Mouse (Mus musculus) E14TG2a.4 (cell line): ENCODE results near the gene Slc1a7.
A peak's percentile ranks its signal among the peaks of the same experiment; 100 is the strongest.

Source experiments
- H3K27me3 ChIP-seq: 2 replicates; pipeline ENCODE4 v1.6.1; 2014; ENCODE audit warnings: low read length, control low read depth; ENCODE audit not compliant: insufficient read depth
- H3K36me3 ChIP-seq: 2 replicates; pipeline ENCODE4 v1.6.1; 2014; ENCODE audit warnings: low read length, control low read depth; ENCODE audit not compliant: insufficient read depth
- H3K4me1 ChIP-seq: replicated peaks from 2 replicates; pipeline ENCODE4 v1.6.1; 2014; ENCODE audit warnings: low read depth, low read length, control low read depth
- H3K4me3 ChIP-seq: replicated peaks from 2 replicates; pipeline ENCODE4 v1.5.1; 2014; ENCODE audit warnings: mild to moderate bottlenecking, low read length
- H3K9me3 ChIP-seq: 2 replicates; pipeline ENCODE4 v1.6.1; 2014; ENCODE audit warnings: low read length, control low read depth
- CTCF ChIP-seq: conservative IDR thresholded peaks from 2 replicates; pipeline ENCODE4 v1.5.1; 2014; ENCODE audit warnings: low read length
- NANOG ChIP-seq: IDR thresholded peaks from 2 replicates; pipeline ENCODE4 v1.6.1; 2014; ENCODE audit warnings: borderline replicate concordance, low read length, mixed read lengths
- POU5F1 ChIP-seq: IDR thresholded peaks from 2 replicates; pipeline ENCODE4 v1.6.1; 2014; ENCODE audit warnings: low read length, borderline replicate concordance

Gene Slc1a7

DNA sequence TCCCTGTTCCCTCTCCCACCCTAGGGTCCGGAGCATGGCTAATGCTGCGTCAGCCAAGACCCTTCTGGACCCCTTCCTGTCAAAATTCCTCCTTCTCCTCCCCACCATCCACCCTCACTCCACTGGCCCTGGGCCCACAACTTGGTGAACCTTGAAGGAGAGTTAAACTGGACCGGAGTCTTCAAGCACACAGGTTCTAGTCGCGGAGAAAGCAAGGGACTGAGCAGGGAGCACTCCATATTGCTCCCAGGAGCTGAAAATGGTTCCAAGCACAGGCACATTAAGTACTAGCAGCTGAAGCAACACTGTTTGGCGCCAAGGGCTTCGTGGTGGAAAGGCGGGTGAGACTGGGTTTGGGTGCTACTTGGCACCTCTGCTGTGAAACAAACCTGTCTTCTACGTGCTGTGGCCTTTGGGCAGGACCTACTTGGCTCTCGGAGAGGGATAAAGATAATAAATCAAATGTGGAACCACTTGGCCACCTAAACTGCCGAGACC is 64.3 kb downstream of the Slc1a7 start:
- H3K4me1 ChIP-seq = peaks cover 21% of the 10 kb centered on the region
- peaks cover 78% of the 10 kb centered on the region for H3K27me3 ChIP-seq
- H3K36me3 ChIP-seq = no peaks in the 10 kb centered on the region
- no peaks in the 10 kb centered on the region for H3K9me3 ChIP-seq
- peak overlapping the region; percentile 84 for H3K4me3 ChIP-seq
- TF ChIP-seq NANOG (no peak), POU5F1 (no peak), CTCF (no peak)

DNA sequence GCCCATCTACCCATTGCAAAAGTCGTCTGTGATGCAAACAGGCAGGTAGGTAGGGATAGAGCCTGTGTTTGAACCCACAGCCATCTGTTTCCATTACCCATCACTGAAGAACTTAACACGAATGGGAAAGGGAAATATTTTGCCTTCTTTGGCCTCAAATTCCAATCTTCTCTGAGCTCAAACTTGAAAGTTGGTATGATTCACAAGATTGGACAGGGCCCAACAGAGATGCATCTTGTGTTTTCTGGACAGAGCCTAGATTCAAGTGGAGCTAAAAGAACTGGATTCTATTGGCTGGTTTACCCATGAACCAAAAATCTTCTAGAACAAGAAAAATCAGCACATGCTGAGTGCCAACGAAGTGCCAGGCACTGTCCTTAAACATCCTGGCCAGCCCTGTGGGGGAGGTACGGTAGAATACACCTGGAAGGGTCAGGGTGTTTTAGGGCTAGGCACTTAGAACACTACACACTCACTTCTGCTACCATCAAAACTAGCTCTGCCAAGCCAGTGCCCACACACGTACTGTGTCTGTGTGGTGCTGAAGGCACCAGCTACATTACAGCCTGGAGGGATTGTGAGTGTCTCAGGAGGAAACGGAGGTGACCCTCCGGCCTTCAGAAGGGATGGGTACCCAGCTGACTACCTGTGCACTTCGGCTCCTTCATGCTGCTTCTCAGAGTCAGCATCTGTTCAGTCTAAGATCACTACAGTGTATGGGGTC is 65.1 kb downstream of the Slc1a7 start:
- TF ChIP-seq CTCF (no peak), POU5F1 (no peak), NANOG (no peak)
- no peak overlapping the region; the same call in 1 of the 2 replicates for H3K4me3 ChIP-seq
- H3K4me1 ChIP-seq = peaks cover 21% of the 10 kb centered on the region
- H3K9me3 ChIP-seq = no peaks in the 10 kb centered on the region
- peaks cover 70% of the 10 kb centered on the region for H3K27me3 ChIP-seq
- H3K36me3 ChIP-seq = no peaks in the 10 kb centered on the region

DNA sequence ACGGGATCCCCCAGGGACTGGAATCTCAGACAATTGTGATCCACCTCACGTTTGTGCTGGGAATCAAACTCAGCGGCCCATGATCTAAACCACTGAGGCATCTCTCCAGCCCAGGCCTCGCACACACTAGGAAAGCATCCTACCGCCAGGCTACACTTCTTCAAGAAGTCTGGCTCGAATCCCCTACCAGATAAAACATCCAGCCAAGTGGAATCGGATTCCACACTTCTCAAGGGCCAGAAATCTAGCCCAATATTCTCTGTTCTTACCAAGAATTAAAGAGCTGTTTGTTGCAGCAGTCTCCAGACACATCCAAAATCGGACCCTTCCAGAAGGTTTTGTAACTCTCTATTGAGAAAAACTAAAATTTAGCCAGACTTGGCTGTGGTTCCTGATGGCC is 68.9 kb downstream of the Slc1a7 start:
- Histone ChIP-seq H3K4me3 (no peak overlapping the region), H3K36me3 (peaks cover 1% of the 10 kb centered on the region; the same call in 1 of the 2 replicates), H3K27me3 (peaks cover 33% of the 10 kb centered on the region), H3K4me1 (peaks cover 10% of the 10 kb centered on the region), H3K9me3 (no peaks in the 10 kb centered on the region)
- TF ChIP-seq NANOG (no peak), POU5F1 (no peak), CTCF (no peak)

DNA sequence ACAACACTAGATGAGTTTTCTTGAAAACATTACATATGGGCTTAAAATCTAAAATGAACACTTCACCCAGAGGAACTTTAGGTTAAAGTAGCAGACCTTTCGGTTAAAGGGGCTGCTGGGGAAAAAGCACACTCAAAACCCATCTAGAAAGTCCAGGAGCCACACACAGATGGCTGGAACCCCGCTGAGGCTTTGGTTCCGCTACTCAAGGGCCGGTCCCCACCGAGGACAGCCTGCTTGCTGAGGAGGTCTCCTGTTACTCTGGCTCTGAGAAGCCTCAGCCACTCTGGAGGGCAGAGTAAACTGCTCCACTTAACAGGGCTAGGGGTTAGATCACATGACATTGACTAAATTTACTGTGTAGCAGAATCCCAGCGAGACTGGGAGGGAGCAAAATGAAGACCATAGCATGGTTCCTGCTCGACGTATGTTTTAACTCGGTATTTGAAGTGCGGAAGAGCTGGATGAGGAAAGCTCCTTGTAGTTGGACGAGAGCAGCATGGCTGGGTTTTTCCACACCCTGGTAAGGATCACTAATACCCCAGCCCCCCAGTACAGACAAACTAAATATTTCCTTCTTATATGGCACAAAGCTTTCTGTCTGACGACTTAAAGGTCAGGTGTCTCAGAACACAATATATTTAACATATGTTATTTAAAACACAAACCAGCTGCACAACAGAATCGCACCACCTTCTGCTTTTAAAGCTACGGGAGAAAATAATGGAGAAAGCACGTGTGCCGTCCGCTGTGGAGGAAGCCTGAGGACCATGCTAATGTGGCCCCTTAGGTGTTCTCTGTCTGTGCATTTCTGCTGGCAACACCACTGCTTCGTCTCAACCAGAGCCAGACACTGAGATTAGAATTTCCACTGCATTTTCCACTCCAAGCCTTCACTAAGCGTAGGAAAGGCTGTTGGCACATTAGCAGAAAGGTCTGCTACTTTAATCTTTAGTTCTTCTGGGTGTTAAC is 77.3 kb downstream of the Slc1a7 start:
- H3K36me3 ChIP-seq = peaks cover 60% of the 10 kb centered on the region
- H3K4me3 ChIP-seq = no peak overlapping the region
- TF ChIP-seq CTCF (no peak), POU5F1 (no peak)
- no peaks in the 10 kb centered on the region for H3K9me3 ChIP-seq
- no peaks in the 10 kb centered on the region for H3K27me3 ChIP-seq
- H3K4me1 ChIP-seq = peaks cover 5% of the 10 kb centered on the region; the same call in 1 of the 2 replicates

DNA sequence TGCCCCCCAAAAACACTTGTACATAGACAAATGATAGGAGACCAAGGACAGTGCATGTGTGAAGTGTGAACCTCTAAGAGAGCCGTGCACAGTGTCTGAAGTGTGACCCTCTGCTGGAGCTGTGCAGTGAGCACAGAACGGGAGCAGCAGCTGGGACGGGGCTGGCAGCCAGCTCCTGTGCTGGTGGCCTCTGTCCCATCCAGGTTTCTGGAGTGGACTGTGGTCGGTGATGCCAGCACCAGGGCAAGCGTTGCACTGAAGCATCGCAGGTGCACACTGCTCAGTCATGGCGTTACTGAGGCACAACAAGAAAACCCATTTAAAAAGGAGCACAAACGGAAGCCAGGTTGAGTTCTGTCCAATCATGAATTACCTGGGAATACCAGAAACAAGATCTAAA is 78.0 kb downstream of the Slc1a7 start:
- Histone ChIP-seq H3K27me3 (no peaks in the 10 kb centered on the region), H3K9me3 (no peaks in the 10 kb centered on the region), H3K36me3 (peaks cover 65% of the 10 kb centered on the region), H3K4me1 (peaks cover 5% of the 10 kb centered on the region; the same call in 1 of the 2 replicates), H3K4me3 (no peak overlapping the region)
- TF ChIP-seq NANOG (no peak), POU5F1 (no peak), CTCF (no peak)

DNA sequence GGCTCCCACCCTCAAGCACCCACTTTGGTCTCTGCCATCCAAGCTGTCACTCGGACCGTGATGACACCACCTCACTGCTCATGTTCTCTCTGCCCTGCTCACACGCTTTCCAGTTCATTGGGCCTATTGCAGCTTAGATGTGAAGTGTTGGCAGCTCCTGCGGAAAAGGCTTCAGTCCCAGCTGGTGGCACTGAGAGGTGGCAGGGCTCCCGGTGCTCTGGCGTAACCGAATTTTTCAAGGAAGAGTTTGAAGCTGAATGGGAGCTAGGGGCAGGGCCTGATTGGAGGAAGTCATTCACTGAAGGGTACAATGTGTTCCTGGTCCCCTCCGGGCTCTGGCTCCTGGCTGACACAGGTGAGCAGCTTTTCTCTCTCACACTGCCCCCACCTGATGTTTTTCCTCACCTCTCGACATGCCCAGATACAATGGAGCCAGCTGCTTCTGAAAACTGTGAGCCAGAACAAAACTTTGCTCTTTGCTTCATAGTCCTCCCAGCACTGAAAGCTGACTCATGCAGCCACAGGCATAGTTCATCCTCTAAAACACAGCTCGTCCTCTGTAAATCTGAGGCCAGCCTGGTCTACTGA is 83.6 kb downstream of the Slc1a7 start:
- peaks cover 3% of the 10 kb centered on the region; the same call in 1 of the 2 replicates for H3K4me1 ChIP-seq
- H3K27me3 ChIP-seq = no peaks in the 10 kb centered on the region
- TF ChIP-seq CTCF (no peak), NANOG (no peak), POU5F1 (no peak)
- no peaks in the 10 kb centered on the region for H3K9me3 ChIP-seq
- H3K4me3 ChIP-seq = no peak overlapping the region
- H3K36me3 ChIP-seq = peaks cover 82% of the 10 kb centered on the region

DNA sequence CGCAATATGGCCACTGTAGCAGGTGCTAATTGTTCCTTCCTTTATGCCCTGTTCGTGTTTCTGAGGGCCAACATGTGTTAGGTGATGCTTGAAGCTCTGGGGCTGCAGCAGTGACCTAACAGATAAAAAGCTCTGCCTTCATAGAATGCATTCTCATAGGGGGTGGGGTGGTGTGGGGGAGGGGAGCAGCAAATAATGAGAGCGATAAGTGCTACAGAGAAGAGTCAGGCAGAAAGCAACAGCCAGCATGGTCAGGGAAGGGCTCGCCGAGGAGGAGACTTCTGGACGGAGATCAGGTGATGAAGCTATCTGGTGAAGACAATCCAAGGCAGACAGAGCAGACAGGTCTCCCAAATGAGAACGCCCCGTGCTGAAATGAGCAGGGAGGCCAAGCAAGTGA is 84.5 kb downstream of the Slc1a7 start:
- TF ChIP-seq POU5F1 = no peak
- no peak for TF ChIP-seq NANOG
- no peak for TF ChIP-seq CTCF
- H3K36me3 ChIP-seq = peaks cover 75% of the 10 kb centered on the region
- H3K27me3 ChIP-seq = no peaks in the 10 kb centered on the region
- H3K4me3 ChIP-seq = no peak overlapping the region
- peaks cover 3% of the 10 kb centered on the region; the same call in 1 of the 2 replicates for H3K4me1 ChIP-seq
- H3K9me3 ChIP-seq = no peaks in the 10 kb centered on the region

DNA sequence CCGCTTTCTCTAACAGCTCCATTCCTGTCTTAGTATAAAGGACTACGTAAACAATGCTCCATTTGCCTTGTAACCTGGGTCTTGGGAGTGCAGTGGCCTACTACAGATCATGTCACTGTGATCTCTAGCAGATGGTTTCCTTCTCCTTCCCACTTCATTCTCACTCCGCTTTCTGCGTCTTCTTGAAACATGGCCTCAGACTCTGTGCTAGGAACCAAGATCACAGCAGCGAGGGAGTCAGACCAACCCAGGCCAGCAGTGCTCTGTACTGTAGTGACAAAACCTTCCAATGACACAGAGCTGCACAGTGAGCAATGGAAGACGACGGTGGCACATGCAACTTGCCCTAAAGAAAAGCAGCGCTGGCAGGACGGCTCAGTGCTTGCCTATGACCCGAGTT is 87.7 kb downstream of the Slc1a7 start:
- Histone ChIP-seq H3K36me3 (peaks cover 74% of the 10 kb centered on the region), H3K4me3 (no peak overlapping the region), H3K4me1 (peaks cover 22% of the 10 kb centered on the region), H3K27me3 (no peaks in the 10 kb centered on the region), H3K9me3 (no peaks in the 10 kb centered on the region)
- no peak for TF ChIP-seq CTCF
- no peak for TF ChIP-seq POU5F1
- TF ChIP-seq NANOG = no peak
